Mouse (Mus musculus): ENCODE data around the gene Htatip2.
A peak's percentile ranks its signal among the peaks of the same experiment; 100 is the strongest.

Gene Htatip2

DNA sequence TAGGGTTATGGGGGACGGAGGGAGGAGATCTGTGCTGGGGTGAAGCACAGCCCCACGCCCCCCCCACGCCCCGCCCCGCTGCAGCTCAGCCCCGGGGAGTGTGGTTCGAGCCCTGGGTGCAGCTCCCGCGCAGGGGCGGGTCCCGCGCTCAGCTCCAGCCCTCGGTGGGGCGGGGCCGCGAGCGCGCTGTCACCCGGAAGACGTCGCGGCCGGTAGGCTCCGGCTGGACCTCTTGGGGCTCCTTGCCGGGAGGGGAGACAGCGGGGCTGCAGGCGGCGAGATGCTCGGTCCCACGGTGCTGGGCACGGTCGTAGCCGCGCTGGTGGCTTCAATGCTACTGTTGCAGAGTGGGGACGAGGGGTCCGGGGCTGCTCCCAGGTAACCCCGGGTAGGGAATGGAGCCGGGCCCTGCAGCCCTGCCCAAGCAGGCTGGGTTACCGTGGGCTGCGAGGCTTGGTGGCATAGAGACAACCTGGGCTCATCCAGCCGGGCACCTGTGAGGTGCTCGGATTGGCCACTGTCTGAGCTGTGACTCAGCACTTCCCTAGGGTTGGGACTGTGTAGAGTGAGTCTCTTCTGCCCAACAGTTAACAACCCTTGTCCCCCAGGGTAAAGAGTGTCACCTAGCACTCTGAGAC lies at the start of gene Htatip2:
Gene Htatip2, plus strand, starts transcription at position 182 of the 638 bp plus-strand sequence.
- peak; percentile 88 for DNase-seq

DNA sequence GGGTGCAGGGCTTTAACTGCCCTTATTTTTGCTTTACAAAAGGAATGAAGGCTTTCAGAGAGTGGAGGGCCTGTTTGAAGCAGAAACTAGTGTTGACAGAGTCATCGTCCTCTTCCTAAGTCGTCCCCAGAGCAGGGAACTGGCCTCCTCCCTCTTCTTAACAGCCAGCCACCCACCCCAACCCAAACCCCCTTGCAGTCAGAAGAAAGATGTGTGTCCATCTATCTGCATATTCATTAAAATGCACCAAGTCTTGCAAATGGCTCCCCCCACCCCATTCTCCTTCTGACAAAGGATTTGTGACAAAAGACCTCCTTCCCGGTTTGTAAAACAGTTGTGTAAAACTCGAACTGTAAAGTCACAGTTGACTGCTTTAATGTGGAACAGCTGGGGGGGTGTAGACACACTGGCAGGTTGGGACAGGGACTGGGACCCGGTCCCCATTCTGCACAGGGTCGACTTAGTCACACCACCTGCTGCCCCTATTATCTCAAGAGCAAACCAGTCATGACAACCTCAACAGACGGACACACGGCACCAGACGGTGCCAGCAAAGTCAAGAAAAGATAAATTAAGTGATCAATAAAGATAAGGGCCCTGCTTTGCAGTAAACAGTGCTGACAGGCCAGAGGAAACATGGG lies 49.4 kb upstream of the Htatip2 start:
- no peak for DNase-seq

DNA sequence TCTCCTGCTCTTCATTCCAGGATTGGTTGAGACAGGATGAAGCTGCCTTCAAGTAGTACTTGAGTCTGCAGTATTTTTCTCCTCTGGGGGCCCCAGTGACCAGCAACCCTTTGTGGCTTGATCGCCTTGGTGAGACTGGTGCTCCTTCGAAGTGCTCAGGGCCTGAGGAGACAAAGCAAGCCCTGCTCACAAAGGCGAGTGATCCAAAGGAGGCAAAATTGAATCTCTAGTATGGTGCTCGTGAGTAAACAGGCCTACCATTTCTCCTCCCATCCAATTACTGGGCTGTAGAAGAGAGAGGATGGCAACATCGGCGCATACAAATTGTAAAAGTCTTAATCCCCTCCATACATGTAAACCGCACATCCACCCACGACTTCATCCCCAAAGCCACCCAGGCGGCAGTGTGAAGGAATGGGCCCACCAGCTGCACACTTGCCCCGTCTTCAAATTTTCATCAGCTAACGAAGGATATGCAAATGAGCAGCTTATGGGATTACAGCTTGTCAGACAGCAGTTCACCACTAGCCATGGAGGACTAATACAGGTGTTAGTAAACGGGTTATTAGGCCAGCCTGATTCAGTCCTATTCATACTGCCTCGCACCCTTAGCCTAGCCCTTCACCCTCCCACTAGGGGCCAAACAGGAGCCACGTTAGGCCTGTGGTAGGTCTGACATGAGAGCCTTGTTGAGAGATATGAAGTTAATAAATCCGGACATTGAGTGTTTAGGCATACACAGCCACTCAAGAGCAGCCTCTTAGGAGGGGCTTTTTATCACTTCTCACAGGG lies 40.8 kb upstream of the Htatip2 start:
- no peak for DNase-seq

DNA sequence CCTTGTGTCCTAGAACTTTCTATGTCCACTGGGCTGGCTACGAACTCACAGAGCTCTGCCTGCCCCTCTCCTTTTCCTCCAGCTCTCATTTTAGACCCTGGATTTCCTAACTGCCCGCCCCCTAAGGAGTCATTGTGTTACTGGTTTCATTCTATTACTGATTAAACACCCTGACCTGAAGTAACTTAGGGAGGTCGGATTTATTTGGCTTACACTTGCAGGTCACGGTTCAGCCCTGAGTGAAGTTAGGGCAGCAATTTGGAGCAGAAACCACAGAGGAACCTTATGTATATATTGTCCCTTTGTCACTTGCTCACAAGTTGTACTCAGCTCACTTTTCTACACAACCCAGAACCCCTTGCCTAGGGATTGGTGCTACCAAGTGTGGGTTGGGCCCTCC lies 24.6 kb upstream of the Htatip2 start:
- DNase-seq, result no peak

DNA sequence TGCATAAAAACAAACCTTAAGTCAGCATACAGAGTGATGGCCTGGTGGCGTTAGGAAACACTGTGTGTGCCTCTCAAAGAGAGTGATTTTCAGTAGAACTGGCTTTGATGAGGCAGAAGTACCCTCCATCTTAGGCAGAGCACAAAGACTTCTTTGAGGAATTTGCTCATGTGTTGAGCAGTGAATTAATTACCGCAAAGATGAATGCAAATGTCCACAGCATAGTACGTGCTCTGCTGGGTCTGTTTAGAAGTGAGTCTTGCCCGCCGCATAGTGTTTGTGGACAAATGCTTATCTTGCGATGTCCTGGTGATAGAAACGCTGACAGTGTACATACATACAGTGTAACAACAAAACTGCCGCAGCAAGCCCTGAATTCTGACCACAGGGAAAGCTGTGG lies 19.5 kb upstream of the Htatip2 start:
- no peak for DNase-seq

DNA sequence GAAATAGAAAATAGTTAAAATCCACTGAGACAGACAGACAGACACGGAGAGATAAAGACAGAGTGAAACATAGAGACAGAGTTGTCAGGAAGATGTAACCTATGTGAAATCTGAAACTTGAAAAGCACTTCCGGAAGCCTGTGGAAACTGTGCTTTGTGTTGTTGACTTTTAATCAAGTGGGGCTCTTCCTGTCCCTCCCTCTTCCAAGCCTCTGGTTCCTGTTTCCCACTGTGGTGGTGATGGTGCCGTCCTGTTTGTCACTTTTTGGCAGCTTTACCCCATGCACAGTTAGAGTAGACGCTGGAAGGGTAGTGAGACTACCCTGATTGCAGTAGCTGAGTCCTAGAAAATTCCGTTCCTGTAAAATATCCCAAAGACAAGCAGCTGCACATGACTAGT lies 17.4 kb upstream of the Htatip2 start:
- no peak for DNase-seq

DNA sequence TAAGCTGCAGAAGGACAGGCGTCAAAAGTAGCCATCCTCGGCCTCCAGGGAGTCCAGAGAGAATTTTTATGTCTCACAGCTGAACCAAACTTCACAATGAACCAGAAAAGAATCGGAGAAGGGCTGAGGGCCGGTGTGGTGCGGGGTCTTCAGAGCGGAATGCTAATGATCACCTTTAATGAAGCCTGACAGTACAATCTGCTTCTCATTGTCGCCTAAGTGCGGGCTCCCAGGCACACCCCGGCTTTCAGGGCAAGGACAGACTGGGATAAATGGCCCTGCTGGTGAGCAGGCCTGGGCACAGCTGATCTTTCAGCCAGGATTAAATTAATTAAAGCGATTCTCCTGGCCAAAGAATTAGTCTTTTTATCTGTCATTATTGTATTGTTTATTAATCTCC lies 17.0 kb upstream of the Htatip2 start:
- DNase-seq, result no peak

DNA sequence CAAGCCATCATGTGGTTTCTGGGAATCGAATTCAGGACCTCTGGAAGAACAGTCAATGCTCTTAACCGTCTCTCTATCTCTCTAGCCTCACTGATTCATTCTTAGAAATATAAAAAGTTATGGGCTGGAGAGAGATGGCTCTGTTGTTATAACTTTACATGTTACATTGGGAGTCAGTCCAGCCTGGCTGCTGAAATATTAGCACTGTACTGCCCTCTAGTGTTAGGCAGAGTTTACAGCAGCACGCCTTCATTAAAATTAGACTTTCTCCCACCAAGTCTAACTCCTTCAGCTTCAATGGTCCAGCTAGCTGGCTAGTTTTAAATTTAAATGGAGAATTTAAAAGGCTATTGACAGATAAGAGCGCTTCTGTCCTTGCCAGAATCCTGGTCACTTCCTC lies 7.8 kb upstream of the Htatip2 start:
- DNase-seq, result no peak

DNA sequence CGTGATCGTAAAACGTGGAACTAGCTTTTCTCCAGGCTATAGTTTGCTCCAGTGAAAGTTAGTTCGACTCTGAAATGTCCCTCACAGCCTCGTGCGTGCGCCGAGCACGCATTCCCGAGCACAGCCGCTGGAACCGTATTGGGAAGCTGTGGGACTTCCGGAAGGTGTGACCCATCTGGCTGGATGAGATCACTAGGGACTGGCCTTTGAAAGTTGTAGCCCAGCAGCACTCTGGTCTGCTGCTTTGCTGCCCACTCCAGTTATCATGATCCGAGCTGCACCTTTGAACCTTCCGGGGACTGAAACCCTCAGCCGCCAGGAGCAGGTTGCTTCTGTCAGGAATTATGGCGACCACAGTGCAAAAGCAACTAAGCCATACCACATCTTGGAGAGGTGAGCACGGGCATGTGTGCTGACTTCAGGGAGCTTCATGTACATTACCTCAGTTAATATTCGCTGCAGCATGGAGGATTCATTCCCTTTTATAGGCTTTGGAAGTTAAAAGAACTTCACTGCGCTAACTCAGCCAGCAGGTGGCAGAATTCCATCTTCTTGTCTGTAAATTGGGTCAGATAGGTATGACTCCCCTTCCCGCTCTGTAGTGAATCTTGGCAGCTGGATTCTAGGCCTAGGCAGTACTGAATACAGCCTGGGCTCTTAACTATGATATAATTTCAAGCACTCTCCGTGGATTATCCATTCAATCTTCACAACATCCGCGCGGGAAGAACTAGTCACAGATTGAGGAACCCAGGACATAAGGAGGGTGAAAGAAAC lies 6.0 kb upstream of the Htatip2 start:
- peak; percentile 65 for DNase-seq

DNA sequence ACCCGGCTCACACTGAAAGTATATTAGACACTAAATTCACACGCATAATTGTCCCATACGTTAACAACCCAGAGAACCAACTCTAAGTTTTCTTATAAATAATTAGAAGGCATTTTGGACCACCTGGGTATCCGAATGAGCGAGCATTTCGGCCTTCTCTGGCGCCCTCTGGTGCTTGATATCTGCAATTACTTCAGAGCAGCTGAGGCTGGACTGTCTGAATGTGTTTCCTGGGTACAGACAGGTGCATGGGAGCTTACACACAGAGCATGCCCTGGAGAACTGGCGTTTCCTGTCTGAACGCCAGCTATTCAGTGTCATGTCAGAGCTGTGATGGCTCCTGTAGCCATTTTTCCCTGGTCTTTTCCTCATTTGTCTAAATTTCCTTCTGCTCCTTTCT lies 4.1 kb upstream of the Htatip2 start:
- peak; percentile 70 for DNase-seq

DNA sequence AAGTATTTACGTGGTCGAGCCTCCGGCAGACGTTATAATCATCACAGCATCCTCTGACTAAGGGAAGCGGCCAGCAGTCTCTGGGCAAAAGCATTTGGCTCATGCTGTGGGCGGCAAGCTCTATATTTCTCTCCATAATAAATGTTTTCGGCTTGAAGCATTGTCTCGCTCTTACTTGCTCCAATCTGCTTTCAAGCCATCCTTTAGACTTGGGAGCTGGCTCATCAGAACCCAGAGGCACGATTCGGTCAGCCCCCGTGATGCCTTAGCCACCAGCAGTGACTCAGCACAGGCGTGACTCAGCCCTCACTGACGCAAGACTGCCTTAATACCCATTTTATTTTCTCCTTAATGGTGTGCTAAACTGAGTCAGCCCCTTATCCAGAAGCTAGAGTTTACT lies 3.7 kb downstream of the Htatip2 start:
- DNase-seq, result peak; percentile 90

DNA sequence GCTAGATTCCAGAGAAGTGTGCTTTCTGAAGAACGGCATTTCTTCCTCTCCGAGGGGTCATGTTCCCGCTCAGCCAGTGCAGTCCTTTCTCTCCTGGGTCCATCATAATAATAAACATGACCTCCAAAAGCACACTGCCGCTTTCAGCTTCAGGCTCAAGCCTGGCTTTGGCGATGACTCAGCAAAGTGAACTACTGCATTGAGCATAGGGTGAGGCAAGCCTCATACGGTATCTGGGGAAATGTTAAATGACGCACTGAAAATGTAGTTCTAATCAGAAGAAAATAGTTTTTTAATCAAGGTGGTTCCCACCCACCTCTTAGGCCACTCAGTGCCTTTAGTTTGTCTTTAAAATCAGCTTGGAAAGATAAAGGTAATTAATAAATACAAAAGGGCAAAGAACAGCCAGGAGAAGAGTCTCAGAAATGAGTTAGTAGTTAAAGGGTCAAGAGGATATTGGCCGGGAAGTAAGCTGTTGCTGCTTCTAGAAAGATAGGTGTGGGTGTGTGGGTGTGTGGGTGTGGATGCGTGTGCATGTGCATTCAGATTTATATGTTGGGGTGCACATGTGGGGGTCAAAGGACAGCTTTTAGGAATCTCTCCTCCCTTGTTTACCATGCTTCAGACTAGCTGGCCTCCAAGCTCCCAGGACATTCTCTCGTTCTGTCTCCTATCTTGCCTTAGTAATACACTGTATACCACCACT lies 5.2 kb downstream of the Htatip2 start:
- DNase-seq, result peak; percentile 89

DNA sequence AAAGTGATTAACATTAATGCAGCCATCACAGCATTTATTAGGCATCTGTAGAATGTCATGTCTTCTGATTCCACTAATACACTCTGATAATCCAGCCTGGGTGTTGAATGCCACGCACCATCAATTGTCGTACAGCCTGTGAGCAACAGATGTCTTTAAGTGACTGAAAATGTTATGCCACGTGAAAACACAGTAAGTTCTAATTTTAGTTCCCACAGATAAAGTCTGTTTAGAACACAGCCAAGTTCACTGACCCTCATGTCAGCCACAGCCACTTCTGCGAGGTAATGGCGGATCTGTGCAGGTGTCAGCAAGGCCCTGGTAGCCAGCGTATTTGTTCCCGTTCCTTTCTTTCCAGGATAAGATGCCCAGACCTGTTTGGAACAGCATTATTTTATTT lies 7.3 kb downstream of the Htatip2 start:
- DNase-seq, result no peak

DNA sequence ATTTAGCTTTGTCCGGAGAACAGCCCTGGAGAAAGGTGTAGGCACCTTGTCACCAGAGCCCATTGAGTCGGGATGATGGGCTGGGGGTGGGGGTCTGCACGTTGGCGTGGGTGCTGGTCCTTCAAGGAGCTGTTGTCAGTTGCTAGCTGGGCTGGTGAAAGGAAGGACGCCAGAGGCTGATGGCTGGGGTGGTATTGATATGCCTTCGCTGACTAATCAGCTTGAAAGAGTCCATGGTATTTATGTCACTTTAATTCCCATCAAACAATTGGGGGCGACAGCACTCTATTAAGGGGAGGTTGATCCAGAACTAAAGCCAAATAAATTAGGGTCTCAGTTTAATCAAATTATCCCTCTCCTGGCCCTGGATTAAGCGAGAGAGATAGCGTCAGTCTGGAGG lies 9.6 kb downstream of the Htatip2 start:
- DNase-seq, result no peak

DNA sequence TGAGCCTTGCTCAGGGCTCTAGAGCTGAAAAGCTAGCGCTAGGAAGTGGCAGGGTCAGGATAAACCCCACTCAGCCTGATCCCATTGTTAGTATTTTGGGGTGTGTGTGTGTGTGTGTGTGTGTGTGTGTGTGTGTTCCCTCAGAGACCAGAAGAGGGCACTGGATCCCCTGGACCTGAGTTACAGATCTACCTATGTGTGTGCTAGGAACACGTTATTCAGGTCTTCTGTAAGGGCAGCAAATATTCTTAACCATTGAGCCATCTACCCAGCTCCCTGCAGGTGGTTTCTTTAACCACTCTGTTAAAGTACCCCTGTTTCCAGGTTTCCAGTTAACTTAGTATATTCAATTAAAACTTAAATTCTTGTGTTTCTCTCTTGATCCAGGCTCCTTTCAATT lies 15.5 kb downstream of the Htatip2 start:
- no peak for DNase-seq

DNA sequence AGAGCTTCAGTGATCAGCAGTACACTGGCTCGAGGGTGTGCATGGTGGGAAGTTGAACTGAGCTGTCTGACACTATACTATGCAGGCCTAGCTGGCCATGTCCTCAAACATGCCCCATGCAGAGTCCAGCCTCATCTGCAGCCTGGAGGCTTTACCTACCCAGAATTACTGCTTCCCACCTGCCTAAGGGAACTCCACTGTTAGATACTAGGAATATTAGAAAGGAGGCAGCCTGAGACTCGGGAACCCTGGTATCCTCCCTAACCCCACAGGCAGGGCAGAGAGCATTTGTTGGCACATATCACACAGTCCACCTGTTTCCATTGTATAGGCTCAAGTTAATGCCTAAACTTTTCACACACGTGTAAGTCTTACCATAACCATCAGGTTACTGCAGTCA lies 18.7 kb downstream of the Htatip2 start:
- no peak for DNase-seq

DNA sequence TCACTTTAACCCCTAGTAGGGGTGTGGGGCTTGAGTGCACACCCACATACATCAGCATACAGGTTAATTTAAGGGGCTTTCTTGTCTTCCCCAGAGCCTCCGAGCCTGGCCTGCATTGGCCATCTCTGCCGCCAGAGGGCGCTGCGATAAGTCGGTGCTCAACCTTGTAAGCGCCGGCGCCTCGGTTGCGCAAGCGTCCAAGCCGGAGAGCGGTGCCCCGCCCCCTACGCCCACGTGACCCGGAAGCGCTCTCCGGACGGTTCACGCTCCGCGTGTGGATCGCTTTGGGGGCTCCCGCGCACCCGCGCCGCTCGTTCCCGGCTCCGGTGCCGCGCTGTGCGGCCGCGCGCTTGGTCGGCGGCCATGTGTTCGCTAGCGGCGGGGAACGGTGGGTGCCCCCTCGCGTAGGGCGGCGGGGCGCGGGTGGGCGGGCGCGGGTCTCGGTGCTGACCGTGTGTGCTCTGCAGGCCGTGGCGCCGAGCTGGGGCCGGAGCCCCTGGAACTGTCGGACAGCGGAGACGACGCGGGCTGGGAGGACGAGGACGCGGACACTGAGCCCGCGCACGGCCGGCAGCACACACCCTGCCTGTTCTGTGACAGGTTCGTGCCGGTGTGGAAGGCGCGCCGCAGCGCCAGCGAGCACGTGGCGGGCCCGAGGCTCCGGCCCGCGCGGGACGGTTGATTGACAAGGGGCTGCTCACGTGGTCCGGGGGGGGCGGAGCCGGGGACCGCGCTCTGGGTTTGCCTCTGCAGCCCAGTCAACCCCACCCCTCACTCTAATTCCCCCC lies 19.4 kb downstream of the Htatip2 start, which contains the start of gene Prmt3:
Gene Prmt3, plus strand, starts transcription at position 233 of the 788 bp plus-strand sequence.
- DNase-seq, result peak; percentile 98

DNA sequence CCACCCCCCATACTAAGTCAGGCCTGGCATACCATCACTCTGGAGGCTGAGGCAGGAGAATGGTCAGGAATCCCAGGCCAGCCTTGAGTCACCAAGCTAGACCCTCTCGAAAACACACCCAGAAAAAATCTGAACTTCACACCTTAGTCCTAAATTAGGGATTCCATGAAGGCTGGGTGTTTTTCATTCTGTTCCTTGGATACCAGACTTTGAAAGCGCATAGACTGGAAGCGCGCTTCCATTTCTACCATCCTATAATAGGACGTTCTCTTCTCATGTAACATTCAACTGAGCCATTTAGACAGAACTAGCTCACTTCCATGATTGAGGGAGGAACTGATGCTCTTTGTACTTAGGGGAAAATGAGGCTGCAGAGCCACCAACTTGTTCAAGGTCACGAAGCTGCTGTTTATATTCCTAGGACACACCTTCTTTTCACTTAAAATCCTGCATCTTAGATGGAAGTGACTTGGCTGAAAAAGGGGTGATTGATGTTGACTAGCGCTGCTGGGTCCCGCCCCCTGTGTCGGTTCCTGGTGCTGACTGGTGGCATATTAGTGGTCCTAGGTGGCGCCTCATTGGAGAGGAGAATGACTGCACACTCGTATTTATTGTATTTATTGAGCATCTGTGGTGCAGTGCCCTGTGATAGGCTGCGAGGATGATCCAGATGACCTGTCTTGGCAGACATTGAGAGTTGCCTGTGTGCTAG lies 20.1 kb downstream of the Htatip2 start:
- DNase-seq, result peak; percentile 34

DNA sequence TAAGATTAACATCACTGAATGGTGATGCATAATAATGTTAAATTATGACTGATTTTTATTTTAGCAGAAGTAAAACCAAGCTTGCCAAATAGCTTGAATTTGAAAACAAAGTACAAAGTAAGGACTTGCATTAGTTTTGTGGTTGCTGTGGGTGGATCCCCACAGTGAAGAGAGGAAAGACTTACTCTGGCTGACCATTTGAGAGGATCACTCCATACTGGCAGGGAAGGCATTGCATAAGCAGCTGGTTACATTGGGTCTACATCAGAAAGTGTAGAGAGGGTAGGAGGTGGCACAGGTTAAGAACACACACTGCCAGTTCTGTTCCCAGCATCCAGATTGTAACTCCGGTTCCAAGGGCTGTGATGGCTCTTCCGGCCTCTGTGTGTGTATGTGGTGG lies 24.1 kb downstream of the Htatip2 start:
- DNase-seq, result no peak

DNA sequence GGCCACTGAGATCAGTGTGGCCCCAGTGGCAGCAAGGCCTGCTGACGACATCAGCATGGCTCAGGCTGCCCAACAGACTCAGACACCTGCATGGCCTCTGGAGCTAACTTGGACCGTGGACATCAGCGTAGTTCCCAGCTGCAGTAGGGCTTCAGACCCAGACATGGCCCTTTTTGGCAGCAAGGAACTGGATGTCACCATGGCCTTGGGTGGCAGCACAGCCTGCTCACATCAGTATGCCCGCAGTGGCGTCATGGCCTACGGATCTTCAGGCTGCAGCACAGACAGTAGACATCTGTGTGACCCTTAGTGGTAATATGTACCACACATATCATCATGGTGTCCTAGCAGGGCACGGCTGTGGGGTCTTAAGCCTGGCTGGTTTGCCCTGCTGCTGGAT lies 26.2 kb downstream of the Htatip2 start:
- DNase-seq, result no peak
